Comparison of ENCODE assay signal across 9 mouse cellular contexts in the genomic region with DNA sequence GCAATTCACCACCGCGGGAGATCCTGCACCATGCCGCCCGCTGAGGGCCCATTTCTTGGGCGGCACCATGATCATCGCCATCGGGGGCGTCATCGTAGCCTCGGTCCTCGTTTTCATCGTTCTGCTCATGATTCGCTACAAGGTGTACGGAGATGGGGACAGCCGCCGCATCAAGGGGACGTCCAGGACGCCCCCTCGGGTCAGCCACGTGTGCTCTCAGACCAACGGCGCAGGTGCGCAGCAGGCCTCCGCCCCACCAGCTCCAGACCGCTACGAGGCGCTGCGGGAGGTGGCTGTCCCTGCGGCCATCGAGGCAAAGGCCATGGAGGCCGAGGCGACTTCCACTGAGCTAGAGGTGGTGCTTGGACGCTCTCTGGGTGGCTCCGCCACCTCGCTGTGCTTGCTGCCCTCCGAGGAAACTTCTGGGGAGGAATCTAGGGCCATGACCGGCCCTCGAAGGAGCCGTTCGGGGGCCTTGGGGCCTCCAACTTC. TPM values are rescaled to one million over a fixed set of nuclear protein-coding genes. Genes with fewer than 3 reads are reported as not detected.
DNase-seq lines count a peak whose midpoint lies in the region; ATAC-seq and TF ChIP-seq lines count a peak whose summit lies in the region.
"Had no signal": no experiment of that assay in that cellular context is flagged by ENCODE, and none has a peak within 500 bp of the region (broad histone marks: within the 10 kb centered on the region; RNA-seq: fewer than 3 reads in every experiment).

No protein-coding gene starts in this region.

- peak; percentile 17 to 22 for DNase-seq in cerebellum, postnatal 25 days
- no peak for DNase-seq in cerebellum, adult 8-10 months
- no peak for DNase-seq in testis, postnatal 10 days (ENCODE audit: low spot score)
- no peak for DNase-seq in liver, postnatal 0 days
- DNase-seq in thymus, postnatal 36 days = no peak
- no peak for DNase-seq in layer of hippocampus, adult 9-11 months
- DNase-seq in right cerebral cortex, adult 2 months (ENCODE audit: low spot score in 2 of 2) = no peak

- TF ChIP-seq CTCF in testis, adult 2 months (IDR thresholded peaks at IDR 0.05; ENCODE audit: control insufficient read depth, insufficient read depth, insufficient replicate concordance, low read depth, low read length) = no peak
- TF ChIP-seq CTCF in liver, postnatal 0 days (IDR thresholded peaks at IDR 0.05; ENCODE audit: low read depth) = no peak

- TF ChIP-seq POLR2A in testis, adult 2 months (IDR thresholded peaks at IDR 0.05; ENCODE audit: control insufficient read depth, low read depth, low read length) = no peak

- WGBS in liver, postnatal 0 days (ENCODE audit: insufficient replicate concordance) = 65% methylated on average over 38 of the region's 40 CpGs

- ATAC-seq in liver, postnatal 0 days = 0 out of 2 replicates have a peak, but pooled peaks have one; percentile 51

- H3K4me2 ChIP-seq in liver, postnatal 0 days (ENCODE audit: low read depth, low read length) = peak overlapping the region; percentile 81

- H3K27me3 ChIP-seq in testis, adult 2 months (ENCODE audit: control insufficient read depth, insufficient read depth, low read length) = no peaks in the 10 kb centered on the region
- H3K27me3 ChIP-seq in liver, postnatal 0 days (ENCODE audit: insufficient read depth, low read length) = peaks cover 17% of the 10 kb centered on the region

- TF ChIP-seq EP300 in liver, postnatal 0 days (IDR thresholded peaks at IDR 0.05; ENCODE audit: low read depth) = no peak

- H3K4me3 ChIP-seq in testis, adult 2 months (ENCODE audit: control insufficient read depth, low read depth, low read length) = peak overlapping the region; percentile 30; the same call in 1 of the 2 replicates
- H3K4me3 ChIP-seq in liver, postnatal 0 days (ENCODE audit: low read depth, low read length) = peak overlapping the region; percentile 48

- peaks cover 5% of the 10 kb centered on the region for H3K4me1 ChIP-seq in testis, adult 2 months (ENCODE audit: control insufficient read depth, insufficient read depth, low read length)
- H3K4me1 ChIP-seq in liver, postnatal 0 days (ENCODE audit: insufficient read depth) = peaks cover 13% of the 10 kb centered on the region

- H3K27ac ChIP-seq in testis, adult 2 months (ENCODE audit: control insufficient read depth, insufficient read depth, low read depth, low read length) = no peak overlapping the region
- H3K27ac ChIP-seq in liver, postnatal 0 days (ENCODE audit: low read depth) = no peak overlapping the region

- H3K36me3 ChIP-seq in testis, adult 2 months (ENCODE audit: control insufficient read depth, insufficient read depth, low read length) = no peaks in the 10 kb centered on the region
- H3K36me3 ChIP-seq in liver, postnatal 0 days (replicated peaks; ENCODE audit: insufficient read depth, low read length) = no peaks in the 10 kb centered on the region

- H3K9me3 ChIP-seq in liver, postnatal 0 days (ENCODE audit: low read length) = no peaks in the 10 kb centered on the region

- peak overlapping the region; percentile 50 for H3K9ac ChIP-seq in liver, postnatal 0 days (replicated peaks)

RNA-seq across cellular contexts. Expression of a gene that starts 15.0 kb away (rescaled TPM):
- 1.1 TPM in 2 replicates for polyA plus RNA-seq in testis, adult 2 months (2012; rRNA removed)
- polyA plus RNA-seq in liver, postnatal 0 days (2015; fragmentation: Nextera tagmentation; extraction: Ambion mirVana) = 0.12 and 0.26 TPM in 2 replicates

RNA-seq across cellular contexts. Expression of a gene that starts 29.5 kb away (rescaled TPM):
- 7.8 and 8.8 TPM in 2 replicates for polyA plus RNA-seq in testis, adult 2 months (2012; rRNA removed)
- 75.4 and 81.4 TPM in 2 replicates for polyA plus RNA-seq in liver, postnatal 0 days (2015; fragmentation: Nextera tagmentation; extraction: Ambion mirVana)

RNA-seq across cellular contexts. Expression of a gene that starts 43.5 kb away (rescaled TPM):
- not detected in 2 replicates for polyA plus RNA-seq in testis, adult 2 months (2012; rRNA removed)
- polyA plus RNA-seq in liver, postnatal 0 days (2015; fragmentation: Nextera tagmentation; extraction: Ambion mirVana) = not detected in 2 replicates
- polyA plus RNA-seq: frontal cortex, adult 2 months had no signal

RNA-seq across cellular contexts. Expression of a gene that starts 55.9 kb away (rescaled TPM):
- polyA plus RNA-seq in testis, adult 2 months (2012; rRNA removed) = not detected in 2 replicates
- polyA plus RNA-seq in liver, postnatal 0 days (2015; fragmentation: Nextera tagmentation; extraction: Ambion mirVana) = not detected in 2 replicates
- polyA plus RNA-seq: frontal cortex, adult 2 months had no signal

Comparison
In these comparisons a context has a peak if more than half of its experiments do, and no peak if none do; other contexts are left out.
1. DNase-seq: peak in cerebellum, postnatal 25 days (2 of 2); none in cerebellum, adult 8-10 months (single experiment), testis, postnatal 10 days (single experiment), liver, postnatal 0 days (single experiment), thymus, postnatal 36 days (0 of 2), layer of hippocampus, adult 9-11 months (single experiment) and right cerebral cortex, adult 2 months (0 of 2).